ENCODE assay signal across 8 mouse cellular contexts in genomic region chr11:120242726-120243530, GRCm38 (mm10). TPM values are rescaled to one million over a fixed set of nuclear protein-coding genes. Genes with fewer than 3 reads are reported as not detected.
DNase-seq lines count a peak whose midpoint lies in the region; ATAC-seq lines count a peak whose summit lies in the region.

No protein-coding gene starts in this region.

- H3K9ac ChIP-seq in heart, embryonic 13.5 days: peak overlapping the region; percentile 53

- no peaks in the 10 kb centered on the region for H3K9me3 ChIP-seq in heart, embryonic 13.5 days

- no peaks in the 10 kb centered on the region for H3K27me3 ChIP-seq in heart, embryonic 13.5 days (replicated peaks)

- peaks cover 94% of the 10 kb centered on the region for H3K4me1 ChIP-seq in heart, embryonic 13.5 days

- intact Hi-C loops in heart, postnatal 25 days (cut with DNase I): no loop called here

- WGBS in heart, embryonic 13.5 days: 73% methylated on average over 22 of the region's 22 CpGs

- ATAC-seq in heart, embryonic 13.5 days (ENCODE audit: extremely low read depth, insufficient number of reproducible peaks, low FRiP score, low TSS enrichment): no peak

- no peaks in the 10 kb centered on the region for H3K36me3 ChIP-seq in heart, embryonic 13.5 days

- peak overlapping the region; percentile 99 for H3K4me2 ChIP-seq in heart, embryonic 13.5 days

- peak overlapping the region; percentile 92 for H3K27ac ChIP-seq in heart, embryonic 13.5 days (replicated peaks)

- peak; percentile 97 for DNase-seq in heart, adult 11 months
- no peak for DNase-seq in heart, postnatal 25 days (ENCODE audit: low spot score)
- DNase-seq in adipocyte (ENCODE audit: low spot score): peak; percentile 83
- DNase-seq in mesoderm, embryonic 11.5 days (ENCODE audit: low read depth, low spot score): peak; percentile 78
- no peak for DNase-seq in ovary, postnatal 36 days (ENCODE audit: low spot score)
- no peak for DNase-seq in cerebellum, adult 18-20 months
- no peak for DNase-seq in right cerebral cortex, postnatal 14 days

- no peak overlapping the region for H3K4me3 ChIP-seq in heart, embryonic 13.5 days

RNA-seq across cellular contexts. Expression of gene Bahcc1, which starts 10.2 kb away (rescaled TPM):
- 1 to 10 TPM; 7.8 to 8.3 TPM for total RNA-seq in heart, postnatal 25 days (2021)
- 4.4 and 5.2 TPM in 2 replicates for polyA plus RNA-seq in heart, embryonic 13.5 days (2015; fragmentation: Nextera tagmentation; extraction: Ambion mirVana)

Comparison
In these comparisons a context has a peak if more than half of its experiments do, and no peak if none do; other contexts are left out.
1. DNase-seq: peak in heart, adult 11 months (single experiment), adipocyte (single experiment) and mesoderm, embryonic 11.5 days (single experiment); none in heart, postnatal 25 days (single experiment), ovary, postnatal 36 days (single experiment), cerebellum, adult 18-20 months (0 of 2) and right cerebral cortex, postnatal 14 days (single experiment).